Mouse (Mus musculus) layer of hippocampus, adult 8-10 months (tissue): ENCODE measurements around the gene Col12a1. TPM values are rescaled to one million over a fixed set of nuclear protein-coding genes. Genes with fewer than 3 reads are reported as not detected.

Experiments used
- DNase-seq, 2 experiments: peaks; one replicate each; pipeline ENCODE4 v3.0.0; 2022; ENCODE audit warnings: low spot score in 2 of 2
- total RNA-seq, 4 experiments: library from RNA; stranded (reverse); gene quantifications; 2 replicates each; pipeline ENCODE4 v1.2.4; 2022

Col12a1 gene
- total RNA-seq, 4 experiments from 2014 or later = 4.8 to 8.2 (median 6.1) TPM

GRCm38 (mm10) chr9:79605722-79606121 is 112.9 kb downstream of the Col12a1 start:
- DNase-seq = no peak

GRCm38 (mm10) chr9:79604546-79604945 is 114.1 kb downstream of the Col12a1 start:
- DNase-seq = no peak

- no peak for DNase-seq
These were observed 115.2 kb downstream of the Col12a1 start for GRCm38 (mm10) chr9:79603448-79603847.

- no peak for DNase-seq
These were observed 118.4 kb downstream of the Col12a1 start for GRCm38 (mm10) chr9:79600237-79600570.

- DNase-seq = no peak
These were observed 119.0 kb downstream of the Col12a1 start for GRCm38 (mm10) chr9:79599395-79600236.

- DNase-seq = no peak
These were observed 120.1 kb downstream of the Col12a1 start for GRCm38 (mm10) chr9:79598578-79598977.

- DNase-seq = no peak
These were observed 132.0 kb downstream of the Col12a1 start for GRCm38 (mm10) chr9:79586415-79587195.

- DNase-seq = no peak
These were observed 151.8 kb downstream of the Col12a1 start for GRCm38 (mm10) chr9:79566838-79567237.

- DNase-seq = no peak
These were observed 165.3 kb downstream of the Col12a1 start for GRCm38 (mm10) chr9:79553297-79553696.

Other genes starting within 250 kb of the Col12a1 start
- gene Cox7a2, start 41.0 kb upstream of the Col12a1 start, total RNA-seq = 100 to 1,000 TPM; 317 to 352 (median 338) TPM
- 100 to 1,000 TPM; 230 to 260 (median 239) TPM for gene Tmem30a, start 74.7 kb upstream of the Col12a1 start, total RNA-seq